Mouse (Mus musculus) brain, embryonic 14.5 days (tissue): ENCODE data around the gene Smarcd3. TPM values are rescaled to one million over a fixed set of nuclear protein-coding genes. Genes with fewer than 3 reads are reported as not detected.
"Not testable (repeated sequence)": the region's sequence is repeated elsewhere in the genome, so short reads cannot be mapped to it uniquely, and the experiment has no call there.

Source experiments
- DNase-seq: peaks from one replicate; pipeline ENCODE4 v3.0.0-alpha.2; 2011; ENCODE audit warnings: low read depth
- CTCF ChIP-seq: fragments of 200-500 bp; IDR thresholded peaks from 2 replicates; pipeline ENCODE4 v1.5.1; 2012; ENCODE audit warnings: inconsistent platforms, mild to moderate bottlenecking, moderate library complexity, borderline replicate concordance; ENCODE audit not compliant: insufficient read depth, insufficient read length; ENCODE audit errors: extremely low read depth
- POLR2A ChIP-seq: fragments of 200-500 bp; IDR thresholded peaks from 2 replicates; pipeline ENCODE4 v1.6.1; 2012; ENCODE audit warnings: mild to moderate bottlenecking, inconsistent platforms, borderline replicate concordance; ENCODE audit not compliant: poor library complexity, insufficient read depth, insufficient read length, severe bottlenecking; ENCODE audit errors: extremely low read depth
- polyA plus RNA-seq: library from polyadenylated mRNA; depleted of rRNA; stranded (reverse); fragments of >200 nt; gene quantifications from 2 replicates; pipeline ENCODE4 v1.2.3, GENCODE M21; 2012; rRNA removed

Smarcd3 gene
- polyA plus RNA-seq, 1 experiment: 162 TPM

DNA sequence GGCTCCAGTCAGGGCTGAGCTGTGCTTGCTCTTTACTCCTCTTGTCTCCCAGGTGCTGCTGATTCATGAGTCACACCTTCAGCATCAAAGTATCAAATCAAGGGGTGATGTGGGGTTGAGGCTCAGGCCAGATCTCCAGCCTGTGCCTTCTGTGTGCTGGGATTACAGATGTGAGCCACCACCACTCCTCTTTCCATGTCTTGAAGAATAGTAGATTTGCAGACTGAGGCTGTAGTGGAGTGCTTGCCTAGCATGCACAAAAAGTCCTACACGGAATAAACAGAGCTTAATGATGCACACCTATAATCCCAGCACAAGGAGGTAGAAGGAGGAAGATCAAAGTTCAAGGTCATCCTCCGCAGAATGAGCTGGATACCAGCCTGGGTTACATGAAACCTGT, 67.5 kb downstream of the Smarcd3 start, which contains the start of gene 4931409K22Rik:
Gene 4931409K22Rik (minus strand): TSS at position 101 of the 400 bp plus-strand sequence.
- no peak for DNase-seq
- TF ChIP-seq POLR2A (no peak), CTCF (no peak)

DNA sequence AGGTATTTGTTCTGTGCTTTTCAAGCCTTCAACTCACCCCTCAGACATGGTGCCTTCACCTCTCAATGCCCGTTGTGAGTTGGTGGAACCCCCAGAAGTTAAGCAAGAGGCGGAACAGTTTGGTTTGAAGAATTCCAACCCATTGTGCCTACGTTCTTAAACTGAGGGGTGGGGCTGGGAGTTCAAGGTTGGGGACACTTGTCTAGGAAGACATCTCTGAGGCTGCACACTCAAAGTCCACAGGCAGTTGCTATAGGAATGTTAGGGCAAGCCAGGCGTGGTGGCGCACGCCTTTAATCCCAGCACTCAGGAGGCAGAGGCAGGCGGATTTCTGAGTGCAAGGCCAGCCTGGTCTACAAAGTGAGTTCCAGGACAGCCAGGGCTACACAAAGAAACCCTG, 68.9 kb downstream of the Smarcd3 start:
- DNase-seq: not testable (repeated sequence)

GRCm38 (mm10) chr5:24553621-24554244, 70.5 kb downstream of the Smarcd3 start:
- TF ChIP-seq POLR2A (no peak), CTCF (no peak)
- no peak for DNase-seq

DNA sequence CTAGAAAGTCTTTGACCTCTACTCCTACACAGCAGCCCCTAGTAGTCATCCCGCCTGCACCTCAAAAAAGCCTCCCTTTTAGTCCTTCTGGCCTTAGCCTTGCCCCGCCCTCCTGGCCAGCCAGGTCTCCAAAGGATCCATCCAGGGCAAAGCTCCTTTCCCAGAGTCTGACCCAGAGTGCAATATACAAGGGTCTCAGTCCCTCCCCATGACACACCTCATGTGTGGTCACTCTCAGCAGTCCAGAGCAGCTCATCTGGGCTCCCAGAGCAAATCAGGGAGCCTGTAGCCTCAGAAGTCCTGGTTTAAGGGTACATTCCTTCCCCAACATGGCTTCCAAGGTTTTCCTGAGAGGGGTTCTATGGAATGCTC, 72.9 kb downstream of the Smarcd3 start:
- DNase-seq: no peak
- TF ChIP-seq CTCF (no peak), POLR2A (no peak)

DNA sequence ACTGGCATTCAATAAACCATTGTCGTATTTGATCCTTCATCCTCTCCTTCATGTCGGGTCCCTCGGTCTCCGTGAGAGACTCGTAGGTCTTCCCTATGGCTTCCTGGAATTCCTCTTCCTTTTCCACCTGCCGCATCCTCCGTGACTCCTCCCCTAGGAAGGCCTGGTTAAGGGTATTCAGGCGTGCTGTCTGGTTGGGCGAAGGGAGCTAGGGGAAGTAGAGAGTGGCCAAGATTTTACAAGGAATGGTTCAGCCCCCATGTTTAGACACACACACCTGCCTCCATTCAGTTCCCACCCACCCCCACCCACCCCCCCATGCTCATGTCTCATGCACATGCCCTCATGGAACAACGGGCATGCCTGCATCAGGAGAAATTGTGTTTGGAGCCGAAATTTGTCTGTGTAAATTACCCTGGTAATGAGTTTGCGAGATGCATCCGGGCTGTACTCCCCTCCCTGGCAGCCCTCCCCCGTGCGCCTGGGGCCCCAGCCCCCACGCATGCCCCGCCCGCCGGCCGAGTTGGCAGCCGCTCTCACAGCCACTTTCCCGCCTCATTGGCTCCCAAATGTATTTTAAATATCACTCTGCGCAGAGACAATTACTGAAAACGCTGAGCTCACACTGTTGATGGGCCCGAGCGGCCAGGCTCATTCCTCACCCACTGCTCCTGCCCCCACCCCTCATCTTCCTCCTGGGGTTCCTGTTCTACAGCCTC, 73.5 kb downstream of the Smarcd3 start:
- DNase-seq: peak; percentile 94
- TF ChIP-seq POLR2A (no peak), CTCF (no peak)

GRCm38 (mm10) chr5:24542643-24543042, 81.6 kb downstream of the Smarcd3 start:
- TF ChIP-seq POLR2A: no peak
- no peak for TF ChIP-seq CTCF
- no peak for DNase-seq

DNA sequence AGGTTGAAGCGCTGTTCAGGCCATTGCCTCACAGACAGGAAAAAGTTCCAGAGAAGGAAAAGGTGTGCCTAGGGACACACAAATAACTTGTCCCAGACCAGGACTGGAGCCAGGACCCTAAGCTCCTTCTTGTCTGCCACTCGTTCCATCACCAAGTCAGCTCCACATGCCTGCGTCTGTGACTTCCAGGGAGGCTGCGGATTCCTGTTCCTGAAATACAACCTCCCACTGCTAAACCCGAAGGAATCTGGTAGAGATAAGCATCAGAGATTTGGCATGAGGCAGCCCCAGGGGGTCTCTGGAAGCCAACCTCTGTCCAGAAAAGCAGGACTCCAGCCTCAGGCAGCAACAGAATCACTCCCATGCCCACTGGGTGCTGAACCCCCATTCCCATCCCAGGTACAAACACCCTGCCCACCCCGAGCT, 83.1 kb downstream of the Smarcd3 start:
- no peak for DNase-seq
- TF ChIP-seq CTCF (no peak), POLR2A (no peak)

Other genes with a start within 250 kb of the Smarcd3 start
- gene Atg9b, start 232.3 kb downstream of the Smarcd3 start, polyA plus RNA-seq: 1.5 and 1.7 TPM in 2 replicates
- 51.0 and 64.7 TPM in 2 replicates for gene Abcb8, start 230.7 kb downstream of the Smarcd3 start, polyA plus RNA-seq
- 0.71 and 1.1 TPM in 2 replicates for gene Asic3, start 211.0 kb downstream of the Smarcd3 start, polyA plus RNA-seq
- gene Cdk5, start 200.9 kb downstream of the Smarcd3 start, polyA plus RNA-seq: 159 and 252 TPM in 2 replicates
- 38.9 and 41.4 TPM in 2 replicates for gene Slc4a2, start 200.6 kb downstream of the Smarcd3 start, polyA plus RNA-seq
- gene Fastk, start 179.1 kb downstream of the Smarcd3 start, polyA plus RNA-seq: 152 and 248 TPM in 2 replicates
- gene Tmub1, start 176.6 kb downstream of the Smarcd3 start, polyA plus RNA-seq: 60.7 and 67.7 TPM in 2 replicates
- gene Agap3, start 172.2 kb downstream of the Smarcd3 start, polyA plus RNA-seq: 176 and 244 TPM in 2 replicates
- 2.2 and 5.0 TPM in 2 replicates for gene Gbx1, start 97.2 kb downstream of the Smarcd3 start, polyA plus RNA-seq
- 0.33 and 0.54 TPM in 2 replicates for gene Asb10, start 83.4 kb downstream of the Smarcd3 start, polyA plus RNA-seq
- gene 4931409K22Rik, start 67.6 kb downstream of the Smarcd3 start, polyA plus RNA-seq: 0.19 and 0.34 TPM in 2 replicates
- gene Abcf2, start 46.9 kb downstream of the Smarcd3 start, polyA plus RNA-seq: 75.5 and 85.9 TPM in 2 replicates
- gene Chpf2, start 37.7 kb downstream of the Smarcd3 start, polyA plus RNA-seq: 21.9 and 26.8 TPM in 2 replicates
- 57.8 and 58.5 TPM in 2 replicates for gene Nub1, start 61.1 kb upstream of the Smarcd3 start, polyA plus RNA-seq
- 10.8 and 11.9 TPM in 2 replicates for gene Wdr86, start 106.3 kb upstream of the Smarcd3 start, polyA plus RNA-seq
- not detected in 2 replicates for gene Crygn, start 133.6 kb upstream of the Smarcd3 start, polyA plus RNA-seq
- gene Rheb, start 218.2 kb upstream of the Smarcd3 start, polyA plus RNA-seq: 80.5 and 88.6 TPM in 2 replicates